10 mouse cellular contexts compared by ENCODE assay signal in genomic region chr16:34262731-34263460, GRCm38 (mm10).
DNase-seq lines count a peak whose midpoint lies in the region; ATAC-seq and TF ChIP-seq lines count a peak whose summit lies in the region.
"Had no signal": no experiment of that assay in that cellular context is flagged by ENCODE, and none has a peak within 500 bp of the region (broad histone marks: within the 10 kb centered on the region; RNA-seq: fewer than 3 reads in every experiment).

No protein-coding gene starts in this region.

- 39% methylated on average over 22 of the region's 22 CpGs for WGBS in intestine, postnatal 0 days

- H3K9me3 ChIP-seq in intestine, postnatal 0 days (ENCODE audit: control insufficient read depth), result no peaks in the 10 kb centered on the region
- H3K9me3 ChIP-seq: embryonic facial prominence, embryonic 15.5 days; megakaryocyte, embryonic 14.5 days had no signal

- no peaks in the 10 kb centered on the region for H3K36me3 ChIP-seq in intestine, postnatal 0 days (ENCODE audit: control insufficient read depth, insufficient read depth)
- H3K36me3 ChIP-seq: embryonic facial prominence, embryonic 15.5 days had no signal

- no peaks in the 10 kb centered on the region for H3K27me3 ChIP-seq in intestine, postnatal 0 days (replicated peaks; ENCODE audit: control insufficient read depth, insufficient read depth, low read length)
- H3K27me3 ChIP-seq: embryonic facial prominence, embryonic 15.5 days had no signal

- no peaks in the 10 kb centered on the region for H3K4me1 ChIP-seq in intestine, postnatal 0 days (replicated peaks; ENCODE audit: control insufficient read depth, insufficient read depth, low read length)
- H3K4me1 ChIP-seq: megakaryocyte, embryonic 14.5 days had no signal

- no peak overlapping the region for H3K27ac ChIP-seq in intestine, postnatal 0 days (ENCODE audit: low read depth, low read length)
- H3K27ac ChIP-seq: embryonic facial prominence, embryonic 15.5 days had no signal

- no peak overlapping the region for H3K9ac ChIP-seq in intestine, postnatal 0 days (ENCODE audit: low read depth, low read length)
- H3K9ac ChIP-seq: embryonic facial prominence, embryonic 15.5 days had no signal

- no peak for ATAC-seq in intestine, postnatal 0 days
- no peak for ATAC-seq in megakaryocyte-erythroid progenitor cell, adult 5-6 weeks (replicated peaks; ENCODE audit: low FRiP score, low TSS enrichment, poor library complexity, severe bottlenecking)

- no peak for TF ChIP-seq CTCF in intestine, postnatal 0 days (IDR thresholded peaks at IDR 0.05; ENCODE audit: low read depth)

- peak; percentile 13 to 14 for DNase-seq in cerebellum, postnatal 14 days
- DNase-seq in cerebellum, adult 11-12 months, result no peak
- peak; percentile 60 for DNase-seq in retina, postnatal 1 day
- DNase-seq in retina, embryonic 14.5 days (ENCODE audit: low spot score), result no peak
- peak; percentile 78 to 84 for DNase-seq in right cerebral cortex, postnatal 10 days (ENCODE audit: low spot score in 2 of 2)
- DNase-seq in adipocyte (ENCODE audit: low spot score), result no peak

- H3K4me2 ChIP-seq in intestine, postnatal 0 days (replicated peaks; ENCODE audit: low read depth), result peak overlapping the region; percentile 40
- H3K4me2 ChIP-seq: embryonic facial prominence, embryonic 15.5 days had no signal

- H3K4me3 ChIP-seq in intestine, postnatal 0 days (ENCODE audit: low read depth, low read length), result no peak overlapping the region
- H3K4me3 ChIP-seq: embryonic facial prominence, embryonic 15.5 days; megakaryocyte, embryonic 14.5 days had no signal

Comparison
In these comparisons a context has a peak if more than half of its experiments do, and no peak if none do; other contexts are left out.
1. DNase-seq: peak in cerebellum, postnatal 14 days (2 of 2), retina, postnatal 1 day (single experiment) and right cerebral cortex, postnatal 10 days (2 of 2); none in cerebellum, adult 11-12 months (single experiment), retina, embryonic 14.5 days (single experiment) and adipocyte (single experiment).